Mouse (Mus musculus): ENCODE measurements around the gene Hrh3.

DNA sequence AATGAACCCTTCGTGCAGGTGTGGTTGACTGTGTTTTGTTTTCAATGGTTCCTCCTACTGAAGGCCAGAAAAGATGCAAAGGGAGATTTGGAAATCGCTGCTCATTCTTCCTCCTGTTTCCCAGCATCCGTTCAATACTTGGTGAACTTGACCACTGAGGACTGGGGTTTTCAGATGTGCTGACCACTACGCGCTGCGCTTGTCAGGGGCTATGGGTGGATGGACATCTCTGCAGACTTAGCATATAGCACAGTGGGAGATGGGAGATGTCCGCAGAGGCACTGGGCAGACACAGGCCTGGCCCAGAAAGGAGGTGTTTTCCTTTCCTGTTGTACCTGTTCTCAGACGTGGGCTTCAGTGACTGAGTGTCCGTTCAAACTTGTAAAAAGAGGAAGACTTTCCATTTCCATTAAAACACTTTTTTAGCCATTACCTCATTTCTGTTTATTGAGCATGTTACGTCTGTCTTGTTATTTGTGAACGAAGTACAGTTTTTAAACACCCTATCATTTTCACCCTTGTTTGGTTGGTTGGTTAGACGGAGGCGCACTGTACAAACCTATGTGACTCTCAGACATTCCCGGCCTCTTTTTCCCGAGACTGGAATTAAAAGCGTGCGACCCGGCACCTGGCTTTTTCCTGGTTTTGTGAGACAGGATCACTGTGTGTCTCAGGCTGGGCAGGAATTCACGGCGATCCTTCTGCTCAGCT, 34.4 kb downstream of the Hrh3 start:
- no peak for TF ChIP-seq CTCF (IDR thresholded peaks at IDR 0.05; ENCODE audit: borderline replicate concordance, control insufficient read depth, extremely low read depth, insufficient read depth, low read length, poor library complexity)
- no peak for TF ChIP-seq POLR2A (IDR thresholded peaks at IDR 0.05; ENCODE audit: control insufficient read depth, extremely low read depth, insufficient read depth, low read length, poor library complexity)

Data from thymus, adult 2 months (tissue).